Mouse (Mus musculus): ENCODE results near the gene Lemd1.

Gene Lemd1

GRCm38 (mm10) chr1:132164780-132165518, 26.3 kb upstream of the Lemd1 start:
- DNase-seq (ENCODE audit: low read depth) = no peak

- no peak for DNase-seq (ENCODE audit: low read depth)
Observed at GRCm38 (mm10) chr1:132165859-132166258, 25.4 kb upstream of the Lemd1 start.

GRCm38 (mm10) chr1:132168115-132168767, 23.0 kb upstream of the Lemd1 start:
- DNase-seq (ENCODE audit: low read depth) = no peak

GRCm38 (mm10) chr1:132170698-132171097, 20.5 kb upstream of the Lemd1 start:
- DNase-seq (ENCODE audit: low read depth) = no peak

GRCm38 (mm10) chr1:132171619-132172018, 19.6 kb upstream of the Lemd1 start:
- no peak for DNase-seq (ENCODE audit: low read depth)

GRCm38 (mm10) chr1:132186303-132186702, 4.9 kb upstream of the Lemd1 start:
- no peak for DNase-seq (ENCODE audit: low read depth)

GRCm38 (mm10) chr1:132188442-132189066, 2.7 kb upstream of the Lemd1 start:
- DNase-seq (ENCODE audit: low read depth) = no peak

- no peak for DNase-seq (ENCODE audit: low read depth)
Observed at GRCm38 (mm10) chr1:132189231-132189630, 2.0 kb upstream of the Lemd1 start.

- no peak for DNase-seq (ENCODE audit: low read depth)
Observed at GRCm38 (mm10) chr1:132190040-132190513, 1.2 kb upstream of the Lemd1 start.

- DNase-seq (ENCODE audit: low read depth) = no peak
Observed at GRCm38 (mm10) chr1:132190621-132191092, 574 bp upstream of the Lemd1 start.

GRCm38 (mm10) chr1:132191786-132192680, 802 bp downstream of the Lemd1 start:
- no peak for DNase-seq (ENCODE audit: low read depth)

- no peak for DNase-seq (ENCODE audit: low read depth)
Observed at GRCm38 (mm10) chr1:132193806-132194205, 2.6 kb downstream of the Lemd1 start.

- no peak for DNase-seq (ENCODE audit: low read depth)
Observed at GRCm38 (mm10) chr1:132194624-132195023, 3.4 kb downstream of the Lemd1 start.

- no peak for DNase-seq (ENCODE audit: low read depth)
Observed at GRCm38 (mm10) chr1:132195100-132195499, 3.9 kb downstream of the Lemd1 start.

- no peak for DNase-seq (ENCODE audit: low read depth)
Observed at GRCm38 (mm10) chr1:132195681-132196080, 4.5 kb downstream of the Lemd1 start.

GRCm38 (mm10) chr1:132196337-132196736, 5.1 kb downstream of the Lemd1 start:
- no peak for DNase-seq (ENCODE audit: low read depth)

- no peak for DNase-seq (ENCODE audit: low read depth)
Observed at GRCm38 (mm10) chr1:132197666-132198065, 6.4 kb downstream of the Lemd1 start.

GRCm38 (mm10) chr1:132198401-132199071, 7.3 kb downstream of the Lemd1 start:
- DNase-seq (ENCODE audit: low read depth) = no peak

- no peak for DNase-seq (ENCODE audit: low read depth)
Observed at GRCm38 (mm10) chr1:132199244-132199643, 8.0 kb downstream of the Lemd1 start.

GRCm38 (mm10) chr1:132199934-132200333, 8.7 kb downstream of the Lemd1 start:
- no peak for DNase-seq (ENCODE audit: low read depth)
